9 mouse cellular contexts compared by ENCODE assay signal in genomic region chr11:90387501-90388440, GRCm38 (mm10). TPM values are rescaled to one million over a fixed set of nuclear protein-coding genes. Genes with fewer than 3 reads are reported as not detected.
DNase-seq lines count a peak whose midpoint lies in the region; ATAC-seq lines count a peak whose summit lies in the region.
"Had no signal": no experiment of that assay in that cellular context is flagged by ENCODE, and none has a peak within 500 bp of the region (broad histone marks: within the 10 kb centered on the region; RNA-seq: fewer than 3 reads in every experiment).

No protein-coding gene starts in this region.

- no peak overlapping the region for H3K27ac ChIP-seq in neural tube, embryonic 12.5 days

- 46% methylated on average over 32 of the region's 32 CpGs for WGBS in neural tube, embryonic 12.5 days

- peaks cover 12% of the 10 kb centered on the region for H3K4me1 ChIP-seq in erythroblast, embryonic 14.5 days (ENCODE audit: control insufficient read depth)
- H3K4me1 ChIP-seq in neural tube, embryonic 12.5 days, result peaks cover 14% of the 10 kb centered on the region
- H3K4me1 ChIP-seq in megakaryocyte, embryonic 14.5 days, result peaks cover 38% of the 10 kb centered on the region

- H3K9me3 ChIP-seq in erythroblast, embryonic 14.5 days (ENCODE audit: control insufficient read depth, low read length), result peaks cover 3% of the 10 kb centered on the region; the same call in 1 of the 2 replicates
- H3K9me3 ChIP-seq in neural tube, embryonic 12.5 days, result no peaks in the 10 kb centered on the region
- H3K9me3 ChIP-seq in megakaryocyte, embryonic 14.5 days, result no peaks in the 10 kb centered on the region

- no peak for DNase-seq in neural tube, embryonic 10.5 days (ENCODE audit: extremely low spot score, low spot score)
- peak; percentile 50 for DNase-seq in thymus, postnatal 4 days
- DNase-seq in layer of hippocampus, adult 18-20 months (ENCODE audit: low spot score in 2 of 2), result no peak
- no peak for DNase-seq in urinary bladder, postnatal 4 days (ENCODE audit: low spot score in 2 of 2)
- DNase-seq: lung, adult 18-20 months had no signal

- no peak for ATAC-seq in erythroblast, adult 5-6 weeks (replicated peaks; ENCODE audit: low FRiP score, poor library complexity, severe bottlenecking)
- ATAC-seq in neural tube, embryonic 12.5 days (ENCODE audit: low FRiP score, low read depth), result no peak

- no peak overlapping the region for H3K9ac ChIP-seq in neural tube, embryonic 12.5 days

- peak overlapping the region; percentile 10 for H3K4me3 ChIP-seq in erythroblast, embryonic 14.5 days (replicated peaks)
- H3K4me3 ChIP-seq in neural tube, embryonic 12.5 days, result no peak overlapping the region
- H3K4me3 ChIP-seq in megakaryocyte, embryonic 14.5 days (replicated peaks), result peak overlapping the region; percentile 89

- peak overlapping the region; percentile 87; the same call in 1 of the 2 replicates for H3K4me2 ChIP-seq in neural tube, embryonic 12.5 days (replicated peaks)

- H3K27me3 ChIP-seq in erythroblast, embryonic 14.5 days (ENCODE audit: control insufficient read depth), result peaks cover 64% of the 10 kb centered on the region
- peaks cover 44% of the 10 kb centered on the region for H3K27me3 ChIP-seq in neural tube, embryonic 12.5 days (replicated peaks)
- H3K27me3 ChIP-seq in megakaryocyte, embryonic 14.5 days (replicated peaks), result peaks cover 80% of the 10 kb centered on the region

- H3K36me3 ChIP-seq in erythroblast, embryonic 14.5 days (ENCODE audit: control insufficient read depth), result no peaks in the 10 kb centered on the region
- H3K36me3 ChIP-seq in neural tube, embryonic 12.5 days, result no peaks in the 10 kb centered on the region
- no peaks in the 10 kb centered on the region for H3K36me3 ChIP-seq in megakaryocyte, embryonic 14.5 days (replicated peaks; ENCODE audit: low read length)

RNA-seq across cellular contexts. Expression of gene Hlf, which starts 2.9 kb away (rescaled TPM):
- 0.01 and 0.20 TPM in 2 replicates for polyA plus RNA-seq in erythroblast, embryonic 14.5 days (2012)
- 6.5 and 7.3 TPM in 2 replicates for total RNA-seq in erythroblast, adult 5-6 weeks (2015; ENCODE audit: low replicate concordance)
- 2.4 and 2.9 TPM in 2 replicates for total RNA-seq in erythroblast, adult 5-6 weeks (2017; ENCODE audit: low replicate concordance)
- polyA plus RNA-seq in neural tube, embryonic 12.5 days (2016; fragmentation: Nextera tagmentation; extraction: Ambion mirVana), result 1.8 and 2.5 TPM in 2 replicates
- 0.98 TPM in 1 of 2 replicates, not detected in the other for polyA plus RNA-seq in megakaryocyte, embryonic 14.5 days (2012; ENCODE audit: insufficient read depth, low replicate concordance)
- total RNA-seq in layer of hippocampus, adult 18-20 months (2021), result 100 to 1,000 TPM in 1 of 2 experiments, 10 to 100 TPM in 1; 96.0 to 105 TPM
